Mouse (Mus musculus): Measurements from ENCODE around the gene Dhx58. TPM values are rescaled to one million over a fixed set of nuclear protein-coding genes. Genes with fewer than 3 reads are reported as not detected.

The Dhx58 gene
- polyA plus RNA-seq, 1 experiment from 2014 or later: 3.3 TPM

GRCm38 (mm10) chr11:100648405-100648804 lies 55.7 kb downstream of the Dhx58 start:
- no peak overlapping the region for H3K4me3 ChIP-seq (ENCODE audit: low read depth, low read length)
- TF ChIP-seq EP300 (IDR thresholded peaks at IDR 0.05): no peak
- TF ChIP-seq CTCF (IDR thresholded peaks at IDR 0.05): no peak

GRCm38 (mm10) chr11:100646265-100646664 lies 57.8 kb downstream of the Dhx58 start:
- peak; percentile 78 for TF ChIP-seq CTCF (IDR thresholded peaks at IDR 0.05)
- no peak for TF ChIP-seq EP300 (IDR thresholded peaks at IDR 0.05)
- no peak overlapping the region for H3K4me3 ChIP-seq (ENCODE audit: low read depth, low read length)
- no peaks in the 10 kb centered on the region for H3K4me1 ChIP-seq (ENCODE audit: insufficient read depth, low read depth, low read length)
- H3K27me3 ChIP-seq (replicated peaks; ENCODE audit: insufficient read depth, low read length): no peaks in the 10 kb centered on the region; the same call in 1 of the 2 replicates
- no peak overlapping the region for H3K27ac ChIP-seq (ENCODE audit: low read length)
- DNase-seq (ENCODE audit: low spot score): peak; percentile 50
- H3K9me3 ChIP-seq (ENCODE audit: low read length): no peaks in the 10 kb centered on the region
- H3K36me3 ChIP-seq (ENCODE audit: insufficient read depth, low read length): no peaks in the 10 kb centered on the region
- H3K4me2 ChIP-seq (replicated peaks; ENCODE audit: low read depth, low read length): no peak overlapping the region
- no peak for ATAC-seq
- WGBS: 6% methylated on average over 1 of the region's 1 CpGs
- H3K9ac ChIP-seq (replicated peaks; ENCODE audit: low read depth): no peak overlapping the region

More at GRCm38 (mm10) chr11:100648405-100648804, 55.7 kb downstream of the Dhx58 start:
- Histone ChIP-seq H3K27ac (ENCODE audit: low read length) (no peak overlapping the region), H3K9ac (replicated peaks; ENCODE audit: low read depth) (no peak overlapping the region), H3K4me1 (ENCODE audit: insufficient read depth, low read depth, low read length) (no peaks in the 10 kb centered on the region), H3K36me3 (ENCODE audit: insufficient read depth, low read length) (no peaks in the 10 kb centered on the region), H3K27me3 (replicated peaks; ENCODE audit: insufficient read depth, low read length) (no peaks in the 10 kb centered on the region; the same call in 1 of the 2 replicates), H3K4me2 (replicated peaks; ENCODE audit: low read depth, low read length) (no peak overlapping the region), H3K9me3 (ENCODE audit: low read length) (no peaks in the 10 kb centered on the region)
- no peak for ATAC-seq
- DNase-seq (ENCODE audit: low spot score): no peak
- 86% methylated on average over 8 of the region's 8 CpGs for WGBS

Other genes with a start within 250 kb of the Dhx58 start
- 3.6 and 4.1 TPM in 2 replicates for gene Klhl11, start 231.5 kb downstream of the Dhx58 start, polyA plus RNA-seq (2015; fragmentation: Nextera tagmentation; extraction: Ambion mirVana)
- 85.7 and 92.9 TPM in 2 replicates for gene Acly, start 176.3 kb downstream of the Dhx58 start, polyA plus RNA-seq (2015; fragmentation: Nextera tagmentation; extraction: Ambion mirVana)
- 3.5 and 4.9 TPM in 2 replicates for gene Ttc25, start 158.7 kb downstream of the Dhx58 start, polyA plus RNA-seq (2015; fragmentation: Nextera tagmentation; extraction: Ambion mirVana)
- 31.4 and 33.8 TPM in 2 replicates for gene Cnp, start 129.4 kb downstream of the Dhx58 start, polyA plus RNA-seq (2015; fragmentation: Nextera tagmentation; extraction: Ambion mirVana)
- 58.6 and 59.9 TPM in 2 replicates for gene Nkiras2, start 85.0 kb downstream of the Dhx58 start, polyA plus RNA-seq (2015; fragmentation: Nextera tagmentation; extraction: Ambion mirVana)
- 99.1 and 113 TPM in 2 replicates for gene Dnajc7, start 84.1 kb downstream of the Dhx58 start, polyA plus RNA-seq (2015; fragmentation: Nextera tagmentation; extraction: Ambion mirVana)
- gene Zfp385c, start 11.8 kb downstream of the Dhx58 start, polyA plus RNA-seq (2015; fragmentation: Nextera tagmentation; extraction: Ambion mirVana): not detected in 2 replicates
- gene Kat2a, start 8.2 kb upstream of the Dhx58 start, polyA plus RNA-seq (2015; fragmentation: Nextera tagmentation; extraction: Ambion mirVana): 14.2 and 14.5 TPM in 2 replicates
- gene Hspb9, start 9.6 kb upstream of the Dhx58 start, polyA plus RNA-seq (2015; fragmentation: Nextera tagmentation; extraction: Ambion mirVana): 0.51 TPM in 1 of 2 replicates, not detected in the other
- 25.3 and 30.4 TPM in 2 replicates for gene Rab5c, start 33.9 kb upstream of the Dhx58 start, polyA plus RNA-seq (2015; fragmentation: Nextera tagmentation; extraction: Ambion mirVana)
- 0.04 TPM in 1 of 2 replicates, not detected in the other for gene Kcnh4, start 55.7 kb upstream of the Dhx58 start, polyA plus RNA-seq (2015; fragmentation: Nextera tagmentation; extraction: Ambion mirVana)
- not detected in 2 replicates for gene Hcrt, start 58.7 kb upstream of the Dhx58 start, polyA plus RNA-seq (2015; fragmentation: Nextera tagmentation; extraction: Ambion mirVana)
- 4.9 and 6.4 TPM in 2 replicates for gene Ghdc, start 66.7 kb upstream of the Dhx58 start, polyA plus RNA-seq (2015; fragmentation: Nextera tagmentation; extraction: Ambion mirVana)
- gene Stat5b, start 146.5 kb upstream of the Dhx58 start, polyA plus RNA-seq (2015; fragmentation: Nextera tagmentation; extraction: Ambion mirVana): 17.9 and 21.4 TPM in 2 replicates
- gene Stat5a, start 155.1 kb upstream of the Dhx58 start, polyA plus RNA-seq (2015; fragmentation: Nextera tagmentation; extraction: Ambion mirVana): 6.2 and 7.1 TPM in 2 replicates
- 100 and 120 TPM in 2 replicates for gene Stat3, start 235.3 kb upstream of the Dhx58 start, polyA plus RNA-seq (2015; fragmentation: Nextera tagmentation; extraction: Ambion mirVana)